Mouse (Mus musculus): ENCODE results near the gene Rps6kl1.

Gene Rps6kl1

DNA sequence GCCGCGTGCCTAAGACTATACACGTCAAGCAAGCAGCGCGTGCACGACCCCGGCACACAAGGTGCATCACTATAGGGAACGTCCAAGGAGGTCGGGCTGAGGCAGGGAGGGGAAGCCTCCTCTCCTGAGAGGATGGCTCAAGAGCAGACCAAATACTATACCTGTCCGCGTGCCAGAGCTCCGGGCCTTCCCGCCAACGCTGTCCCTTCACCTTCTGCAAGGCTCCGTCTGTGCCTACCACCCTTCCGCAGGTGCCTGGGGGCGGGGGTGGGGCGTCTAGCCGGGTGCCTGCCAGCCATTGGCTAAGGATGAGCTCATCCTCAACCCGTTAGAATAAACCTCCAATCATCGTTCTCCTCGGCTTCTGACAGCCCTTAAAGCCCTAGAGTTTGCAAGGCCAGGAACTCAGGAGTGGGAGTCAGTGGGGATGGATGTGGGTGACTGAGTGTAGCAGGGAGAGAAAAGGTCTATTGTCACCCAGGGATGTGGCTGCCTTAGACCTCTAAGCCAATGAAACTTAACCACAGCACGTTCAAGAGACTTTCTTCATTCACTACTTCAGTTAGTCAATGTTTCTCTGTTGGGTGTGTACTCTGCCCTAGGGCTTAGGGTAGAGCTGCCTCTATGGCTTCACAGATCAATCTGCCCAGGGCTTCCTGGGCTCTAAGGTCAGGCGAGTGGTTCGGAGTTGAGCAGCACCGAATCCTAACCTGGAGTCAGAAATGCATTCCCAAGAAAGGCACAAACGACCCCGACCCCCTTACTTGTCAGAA is at the start of gene Rps6kl1:
Gene Rps6kl1, minus strand, starts transcription at position 263 of the 773 bp plus-strand sequence.
- peak; percentile 45 to 76 for DNase-seq

DNA sequence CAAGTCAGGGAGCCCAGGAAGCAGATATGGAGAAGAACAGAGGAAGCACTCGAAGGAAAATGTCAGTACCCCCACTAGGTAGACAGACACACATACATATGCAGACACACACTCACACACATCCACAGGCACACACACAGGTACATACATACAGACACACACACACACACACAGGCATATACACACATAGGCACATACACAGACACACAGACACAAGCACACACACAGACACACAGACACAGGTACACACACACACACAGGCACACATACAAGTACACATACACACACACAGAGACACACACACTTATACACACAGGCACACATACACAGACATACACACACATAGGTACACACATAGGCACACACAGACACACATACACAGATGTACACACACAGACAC is 48.9 kb upstream of the Rps6kl1 start:
- no peak for DNase-seq

DNA sequence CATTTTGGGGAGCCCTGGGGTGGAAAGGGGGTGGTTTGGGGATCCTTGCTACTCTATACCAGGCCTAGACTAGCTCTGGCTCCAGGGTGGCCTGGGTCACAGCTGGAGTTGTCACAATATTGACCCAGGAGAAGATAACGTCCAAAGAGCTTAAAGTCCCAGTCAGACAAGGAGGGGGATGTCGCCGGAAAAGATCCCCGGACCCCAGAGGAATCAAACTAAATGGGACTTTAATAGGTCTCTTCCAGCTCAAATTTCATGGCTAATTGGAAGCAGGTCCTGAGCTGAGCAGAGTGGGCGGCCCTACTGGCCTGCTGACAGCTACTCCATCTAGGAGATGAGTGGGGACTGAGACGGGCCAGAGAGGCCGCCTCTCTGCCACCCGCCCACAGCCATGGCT is 46.9 kb upstream of the Rps6kl1 start:
- no peak for DNase-seq

DNA sequence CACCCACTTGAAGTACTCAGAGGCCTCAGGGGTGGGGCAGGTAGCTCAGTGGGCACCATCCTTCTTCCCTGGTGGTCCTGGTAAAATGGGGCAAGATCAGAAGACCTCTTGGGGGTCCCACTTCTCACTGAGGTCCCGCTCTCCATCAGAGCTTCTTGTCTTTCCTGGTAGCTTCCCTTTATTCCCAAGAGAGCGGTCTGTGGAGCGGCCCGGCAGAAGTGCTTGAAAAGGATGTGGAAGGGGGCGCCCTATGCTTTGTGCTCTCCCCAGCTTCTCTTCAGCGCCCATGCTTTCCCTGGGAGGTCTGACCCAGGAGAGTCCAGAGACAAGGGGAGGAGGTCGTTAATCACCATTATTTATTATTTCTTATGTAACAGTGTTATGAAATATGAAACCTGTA is 46.3 kb upstream of the Rps6kl1 start:
- DNase-seq, result no peak

DNA sequence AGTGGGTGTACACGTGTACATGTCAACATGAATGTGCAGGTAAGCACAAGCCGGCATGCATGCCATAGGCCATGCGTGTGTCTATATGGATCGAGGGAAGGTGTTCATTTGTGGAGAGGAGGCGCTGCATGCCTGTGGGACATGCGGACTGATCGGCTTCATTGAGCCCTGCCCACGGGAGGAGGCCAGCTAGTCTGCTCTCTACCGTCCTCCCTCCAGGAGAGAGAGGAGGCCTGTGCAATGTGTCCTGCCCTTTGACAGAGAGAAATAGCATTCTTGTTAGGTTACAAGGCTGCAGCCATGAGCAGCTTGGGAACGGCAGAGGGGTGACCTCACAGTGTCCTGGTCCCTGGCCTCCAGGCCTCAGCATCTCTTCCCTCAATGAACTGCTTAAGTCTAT is 45.1 kb upstream of the Rps6kl1 start:
- no peak for DNase-seq

DNA sequence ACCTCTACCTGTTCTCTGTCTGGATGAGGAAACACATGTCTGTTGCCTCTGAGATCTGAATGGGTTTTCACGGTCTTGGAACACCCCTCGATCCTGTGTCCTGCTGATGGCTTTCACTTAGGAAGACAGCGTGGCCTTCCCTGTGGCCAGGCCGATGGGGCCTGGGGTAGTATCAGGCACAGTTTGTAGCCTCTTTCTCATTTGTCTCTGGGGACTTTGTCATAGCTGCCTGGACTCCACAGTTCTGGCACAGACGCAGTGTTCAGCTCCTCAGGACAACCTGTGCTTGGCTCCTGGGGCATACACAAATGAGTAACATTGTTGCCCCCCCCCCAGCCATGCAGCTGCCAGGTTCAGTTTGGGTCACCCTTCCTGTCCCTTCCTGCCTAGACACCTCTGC is 44.0 kb upstream of the Rps6kl1 start:
- no peak for DNase-seq

DNA sequence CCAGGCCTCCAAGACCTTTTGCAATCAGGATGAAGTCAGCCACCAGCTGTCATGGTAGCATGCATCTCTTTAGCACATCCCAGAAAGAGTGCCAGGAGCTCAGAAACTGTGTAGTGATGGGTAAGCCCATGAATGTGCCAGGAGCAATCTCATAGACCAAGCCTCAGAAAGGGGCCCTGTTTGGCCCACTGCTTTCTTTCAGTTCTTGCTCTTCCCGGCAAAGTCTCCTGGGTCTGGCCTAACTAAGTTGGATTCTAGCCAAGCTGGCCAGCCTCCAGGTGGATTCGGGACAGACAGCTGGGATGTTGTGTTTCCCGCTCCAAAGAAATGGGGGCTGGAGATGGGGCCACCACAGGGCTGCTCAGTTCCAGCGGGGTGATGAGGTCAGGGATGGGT is 43.6 kb upstream of the Rps6kl1 start:
- peak; percentile 83 to 92 for DNase-seq

DNA sequence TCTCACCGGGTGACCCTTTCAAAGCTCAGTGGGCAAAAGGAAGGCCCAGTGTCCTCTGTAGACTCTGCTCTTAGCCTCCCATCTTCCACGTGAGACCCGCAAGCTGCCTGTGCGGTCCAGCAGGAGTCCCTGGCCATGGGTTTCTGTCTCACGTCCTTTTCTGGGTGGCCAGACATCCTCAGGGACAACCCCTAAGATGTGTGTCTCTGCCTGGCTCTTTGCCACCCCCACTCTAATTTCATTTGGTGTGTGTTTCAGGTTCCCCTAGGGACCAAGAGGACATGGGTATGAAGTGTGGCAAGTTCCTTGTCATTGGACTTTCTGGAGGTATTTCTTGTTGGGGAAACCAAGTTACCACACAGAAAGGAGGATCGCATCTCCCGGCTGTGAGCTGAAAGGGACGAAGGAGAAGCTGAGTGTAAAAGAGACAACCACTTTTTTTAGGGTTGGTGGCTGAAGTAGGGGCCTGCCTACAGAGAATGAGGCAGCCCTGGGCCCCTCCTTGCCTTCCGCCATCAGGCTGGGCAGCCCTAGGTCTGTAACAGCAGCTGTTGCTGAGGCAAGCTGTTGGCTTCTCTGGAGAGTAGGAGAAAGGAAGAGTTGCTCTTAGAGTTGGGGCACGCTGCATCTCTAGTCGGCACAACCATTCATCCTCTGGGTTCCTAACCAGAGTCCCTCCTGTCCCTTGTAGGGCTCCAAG is 43.0 kb upstream of the Rps6kl1 start:
- no peak for DNase-seq

DNA sequence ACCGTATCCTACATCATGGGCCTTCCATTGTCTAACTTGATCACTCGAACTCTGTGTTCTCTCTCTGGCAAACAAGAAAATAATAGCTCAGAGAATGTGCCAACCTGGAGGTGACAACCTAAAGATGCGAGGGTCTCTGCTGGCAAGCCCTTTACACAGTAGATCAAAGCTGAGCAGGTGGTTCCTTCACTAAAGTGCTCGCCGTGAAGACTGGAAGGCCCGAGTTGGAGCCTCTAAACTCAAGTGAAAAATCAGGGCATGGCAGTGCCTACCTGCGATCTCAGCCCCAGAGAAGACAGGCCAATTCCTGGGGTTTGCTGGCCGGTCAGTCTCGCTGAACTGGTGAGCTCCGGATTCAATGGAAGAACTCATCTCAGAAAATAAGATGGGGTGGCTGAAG is 42.1 kb upstream of the Rps6kl1 start:
- DNase-seq, result no peak

DNA sequence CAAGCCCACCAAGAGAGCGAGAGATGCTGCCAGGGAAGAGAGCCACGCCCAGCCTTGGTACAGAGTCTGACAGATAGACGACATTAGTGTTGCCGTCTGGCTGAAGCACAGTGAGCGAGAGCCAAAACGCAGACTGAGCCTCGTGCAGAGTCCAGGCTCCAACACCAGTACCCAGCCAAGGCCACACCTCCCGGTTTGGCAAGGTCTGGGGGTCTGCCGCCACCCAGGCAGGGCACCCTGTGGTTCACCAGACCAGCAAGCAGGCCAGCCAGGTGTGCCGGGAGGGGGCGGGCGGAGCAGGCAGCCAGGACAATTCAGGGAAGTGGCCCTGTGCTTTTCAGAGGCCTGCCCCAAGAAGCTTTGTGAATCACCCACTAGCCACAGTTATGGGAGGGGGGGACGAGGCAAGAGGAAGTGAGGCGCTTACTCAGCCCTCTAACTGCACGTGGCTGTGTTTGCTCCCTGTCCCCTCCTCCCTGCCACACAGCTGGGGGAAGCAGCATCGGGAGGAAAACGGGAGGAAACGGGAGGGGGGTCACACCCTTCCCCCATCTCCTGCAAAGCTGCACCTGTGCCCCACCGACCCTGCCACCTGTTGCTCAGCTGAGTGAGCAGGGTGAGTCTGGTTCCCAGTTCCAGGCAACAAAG is 41.5 kb upstream of the Rps6kl1 start:
- DNase-seq, result peak in 1 of 2 experiments; percentile 63

DNA sequence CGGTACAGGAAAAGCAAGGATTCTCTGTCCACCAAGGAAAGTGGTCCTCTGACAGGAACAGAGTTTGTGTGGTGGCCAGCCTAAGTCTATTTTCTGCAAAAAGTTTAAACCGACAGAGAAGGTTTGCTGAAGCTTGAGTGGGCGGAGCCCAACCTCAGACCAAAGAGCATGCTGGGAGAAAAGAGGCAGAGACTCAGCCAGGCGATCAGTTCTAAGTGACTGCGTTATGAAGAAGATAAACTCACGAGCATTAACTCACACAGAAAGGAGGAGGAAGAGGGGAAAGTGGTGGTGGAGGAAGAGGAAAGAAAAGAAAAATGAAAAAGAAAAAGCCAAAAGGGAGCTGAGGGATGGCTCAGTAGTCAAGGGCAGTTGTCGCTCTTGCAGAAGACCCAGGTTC is 39.2 kb upstream of the Rps6kl1 start:
- no peak for DNase-seq

DNA sequence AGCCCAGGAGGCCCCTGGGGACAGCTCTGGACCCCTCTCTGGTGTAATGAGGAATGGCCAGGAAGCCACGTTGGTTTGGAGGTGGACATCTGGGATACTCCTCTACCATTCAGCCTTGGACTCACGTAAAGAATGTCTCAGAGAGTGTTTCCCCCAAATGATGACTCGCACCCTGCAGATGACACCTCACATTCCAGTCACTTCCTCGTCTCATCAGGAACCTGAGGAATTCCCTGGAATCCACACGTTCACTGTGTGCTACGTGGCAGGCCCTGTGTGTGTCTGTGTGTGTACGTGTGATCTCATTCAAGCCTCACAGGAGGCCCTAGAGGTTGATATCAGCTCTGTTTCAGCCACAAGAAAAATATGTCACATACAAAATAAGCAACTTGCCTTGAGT is 35.3 kb upstream of the Rps6kl1 start:
- DNase-seq, result no peak

DNA sequence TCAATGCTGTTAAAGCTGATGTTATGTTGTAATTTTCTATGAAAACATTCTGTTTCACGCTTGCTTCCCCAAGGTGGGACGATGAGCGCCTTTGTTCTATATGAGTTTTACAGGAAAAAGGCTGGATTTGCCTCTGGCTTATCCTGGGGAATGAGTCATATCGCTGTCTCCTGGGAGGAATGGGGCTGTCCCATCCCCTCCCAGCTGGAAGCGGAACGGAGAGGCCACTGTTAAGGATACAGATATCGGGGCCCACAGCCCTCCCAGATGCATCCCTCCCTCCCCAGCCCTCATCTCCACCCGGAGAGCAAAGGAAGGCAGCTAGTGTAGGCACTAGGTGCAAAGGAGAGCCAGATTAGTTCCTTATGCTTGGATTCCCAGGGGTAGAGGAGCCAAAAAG is 34.7 kb upstream of the Rps6kl1 start:
- DNase-seq, result no peak

DNA sequence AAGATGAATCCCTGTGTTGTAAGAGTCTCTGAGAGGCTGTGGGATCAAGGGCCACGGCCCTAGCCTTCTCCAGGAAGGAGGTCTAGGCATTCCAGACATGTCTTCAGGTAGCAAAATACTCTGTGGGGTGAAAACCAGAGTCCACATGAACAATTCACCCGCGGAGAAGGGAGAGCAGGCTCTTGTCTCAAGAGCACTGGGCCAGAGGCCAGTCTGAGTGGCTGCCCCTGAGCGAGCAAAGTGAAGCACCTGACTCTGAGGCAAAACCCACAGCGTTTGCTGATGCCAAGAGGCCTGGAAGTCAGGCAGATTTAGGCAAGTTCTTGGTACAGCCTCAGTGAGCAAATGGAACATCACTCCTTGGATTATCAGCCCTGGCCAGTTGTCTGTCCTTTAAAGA is 33.1 kb upstream of the Rps6kl1 start:
- DNase-seq, result peak; percentile 16 to 52

DNA sequence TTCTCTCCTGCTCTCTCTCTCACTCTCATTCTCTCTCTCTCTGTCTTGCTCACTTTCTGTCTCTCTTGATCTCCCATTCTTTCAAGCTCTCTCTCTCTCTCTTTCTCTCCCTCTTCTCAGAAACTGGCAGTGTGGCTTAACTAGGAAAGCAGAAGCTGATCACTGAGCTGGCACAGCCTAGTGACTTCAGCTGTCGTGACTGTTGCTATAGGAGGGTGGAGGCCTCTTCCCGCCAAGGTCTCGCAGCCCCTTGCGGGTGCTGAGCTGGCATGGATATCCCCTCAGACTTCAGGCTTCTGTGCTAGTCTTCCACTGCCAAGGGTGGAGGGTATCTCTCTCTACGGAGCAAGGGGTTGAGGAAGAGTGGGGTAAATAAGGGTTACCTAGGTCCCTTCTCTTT is 31.8 kb upstream of the Rps6kl1 start:
- DNase-seq, result no peak

DNA sequence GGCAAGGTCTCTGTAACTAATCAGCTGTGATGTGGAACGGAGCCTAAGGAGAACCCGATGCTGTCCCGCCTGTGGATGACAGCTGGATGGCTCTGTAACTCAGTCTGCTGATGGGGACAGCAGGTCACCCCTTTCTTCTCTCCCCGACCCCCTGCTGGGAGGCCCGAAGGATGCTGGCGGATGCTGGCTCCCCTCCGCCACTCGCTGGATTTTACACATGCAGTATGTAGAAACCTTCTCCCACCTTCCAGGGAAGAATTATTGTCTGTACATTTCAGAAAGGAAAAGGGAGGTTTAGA is 31.2 kb upstream of the Rps6kl1 start:
- peak in 1 of 2 experiments; percentile 13 for DNase-seq

DNA sequence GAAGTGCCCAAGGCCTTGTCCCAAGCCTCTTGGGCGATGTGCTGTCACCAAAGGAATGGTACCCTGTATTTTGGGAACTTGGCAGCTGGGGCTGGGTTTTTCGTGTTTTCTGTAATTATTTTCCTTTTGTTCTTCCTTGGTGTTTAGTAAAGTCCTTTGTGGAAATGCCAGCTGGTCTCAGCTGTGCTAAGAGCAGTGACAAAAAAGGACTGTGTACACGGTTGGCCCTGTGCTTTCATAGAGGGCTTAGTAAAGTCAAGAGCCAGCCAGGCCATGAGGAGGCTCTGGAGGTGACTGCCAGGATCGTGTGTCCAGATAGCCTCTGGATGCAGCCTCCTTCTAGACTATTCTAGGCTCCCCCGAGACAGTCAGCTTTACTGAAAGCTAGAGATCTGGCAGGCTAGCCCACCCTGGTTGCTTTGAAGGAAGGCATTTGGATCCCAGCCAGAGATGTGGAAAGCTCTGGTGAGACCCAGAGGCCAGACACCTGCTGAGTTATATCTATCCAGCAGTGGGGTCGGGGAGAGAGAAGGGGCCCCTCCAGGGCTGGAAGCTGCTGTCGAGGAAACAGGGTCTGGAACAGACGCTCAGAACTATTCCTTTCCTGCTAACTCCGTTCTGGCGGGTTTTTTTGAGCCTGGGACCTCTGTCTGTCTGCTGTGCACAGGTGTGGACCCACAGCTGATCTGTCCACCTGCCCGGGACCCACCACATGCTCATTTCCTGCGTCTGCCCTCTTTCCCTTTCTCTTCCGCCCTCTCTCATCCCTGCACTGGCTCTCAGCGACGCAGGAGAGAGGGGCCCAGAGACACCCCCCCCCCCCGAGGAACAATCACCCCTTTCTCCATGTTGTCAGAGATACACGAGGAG is 30.6 kb upstream of the Rps6kl1 start:
- no peak for DNase-seq

DNA sequence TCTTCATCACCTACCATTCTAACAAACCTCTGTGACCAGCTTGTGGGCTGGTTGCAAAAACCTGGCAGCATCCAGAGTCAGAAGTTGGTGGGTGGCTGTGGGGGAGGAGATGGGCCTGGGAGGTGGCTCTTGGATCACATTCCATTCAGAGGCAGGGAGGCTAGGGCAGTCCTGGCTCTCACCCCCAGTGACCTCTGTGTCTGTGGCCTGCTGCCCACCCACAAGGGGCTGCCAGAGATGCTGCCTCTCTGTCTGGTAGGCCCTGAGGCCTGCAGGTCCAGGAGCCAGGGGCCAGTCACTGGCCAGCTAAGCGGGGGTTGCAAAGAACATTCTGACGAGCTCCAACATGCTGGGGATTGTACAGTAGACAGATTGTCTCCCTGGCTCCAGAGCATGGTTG is 27.2 kb upstream of the Rps6kl1 start:
- no peak for DNase-seq

DNA sequence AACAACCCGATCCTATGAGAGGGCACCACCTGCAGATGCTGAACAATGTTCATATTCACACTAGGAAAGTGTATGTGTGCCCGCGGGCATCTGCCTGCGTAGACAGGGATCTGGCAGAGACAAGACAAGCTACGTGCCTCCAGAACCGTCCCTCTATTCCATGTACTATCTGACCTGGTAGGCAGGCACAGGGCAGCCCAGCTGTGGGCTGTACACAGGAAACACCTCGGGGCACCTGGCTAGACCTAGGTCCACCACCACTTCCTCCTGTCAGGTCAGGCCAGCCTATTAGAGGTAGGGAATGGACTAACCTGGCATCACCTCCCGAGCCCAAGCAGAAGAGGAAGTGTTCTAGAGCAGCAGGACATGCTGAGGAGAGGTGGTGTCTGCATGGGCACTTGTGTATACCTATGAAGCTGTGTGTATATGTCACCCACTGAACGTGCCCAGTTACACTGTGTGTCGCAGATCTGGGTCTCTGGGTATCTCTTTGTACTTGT is 26.7 kb upstream of the Rps6kl1 start, which contains the start of gene Pgf:
Gene Pgf, minus strand, starts transcription at position 51 of the 500 bp plus-strand sequence.
- DNase-seq, result no peak

DNA sequence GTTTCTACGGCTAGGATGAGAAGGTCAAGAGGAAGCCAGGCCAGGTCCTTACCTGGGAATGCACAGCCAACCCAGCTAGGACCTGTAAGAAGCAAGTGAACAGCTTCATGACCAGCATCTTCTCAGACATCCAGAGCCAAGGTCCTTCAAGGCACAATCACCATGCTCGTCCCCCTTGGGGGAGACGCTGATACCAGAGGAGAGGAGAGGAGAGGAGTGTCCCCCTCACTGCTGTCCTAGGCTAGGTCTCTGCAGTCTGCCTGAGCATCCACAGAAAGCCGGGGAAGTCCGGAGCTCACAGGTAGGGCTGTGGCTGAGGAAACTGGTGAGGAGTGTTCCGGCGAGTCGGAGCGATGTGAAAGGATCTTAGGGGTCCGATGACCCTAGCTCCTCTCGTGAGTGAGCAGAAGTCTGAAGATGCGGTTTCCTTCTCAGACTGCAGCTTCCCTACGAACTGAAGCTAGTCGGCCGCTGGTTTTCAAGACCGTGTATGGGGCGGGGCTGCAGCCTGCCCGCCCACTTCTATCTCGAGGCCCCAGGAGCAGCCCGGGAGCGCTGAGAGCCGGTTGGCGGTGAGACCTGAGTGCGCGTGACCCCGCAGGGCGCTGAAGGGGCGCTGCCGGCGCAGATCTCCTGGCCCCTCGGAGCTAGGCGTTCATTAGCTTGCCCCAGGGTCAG is 25.9 kb upstream of the Rps6kl1 start:
- peak; percentile 39 to 66 for DNase-seq

DNA sequence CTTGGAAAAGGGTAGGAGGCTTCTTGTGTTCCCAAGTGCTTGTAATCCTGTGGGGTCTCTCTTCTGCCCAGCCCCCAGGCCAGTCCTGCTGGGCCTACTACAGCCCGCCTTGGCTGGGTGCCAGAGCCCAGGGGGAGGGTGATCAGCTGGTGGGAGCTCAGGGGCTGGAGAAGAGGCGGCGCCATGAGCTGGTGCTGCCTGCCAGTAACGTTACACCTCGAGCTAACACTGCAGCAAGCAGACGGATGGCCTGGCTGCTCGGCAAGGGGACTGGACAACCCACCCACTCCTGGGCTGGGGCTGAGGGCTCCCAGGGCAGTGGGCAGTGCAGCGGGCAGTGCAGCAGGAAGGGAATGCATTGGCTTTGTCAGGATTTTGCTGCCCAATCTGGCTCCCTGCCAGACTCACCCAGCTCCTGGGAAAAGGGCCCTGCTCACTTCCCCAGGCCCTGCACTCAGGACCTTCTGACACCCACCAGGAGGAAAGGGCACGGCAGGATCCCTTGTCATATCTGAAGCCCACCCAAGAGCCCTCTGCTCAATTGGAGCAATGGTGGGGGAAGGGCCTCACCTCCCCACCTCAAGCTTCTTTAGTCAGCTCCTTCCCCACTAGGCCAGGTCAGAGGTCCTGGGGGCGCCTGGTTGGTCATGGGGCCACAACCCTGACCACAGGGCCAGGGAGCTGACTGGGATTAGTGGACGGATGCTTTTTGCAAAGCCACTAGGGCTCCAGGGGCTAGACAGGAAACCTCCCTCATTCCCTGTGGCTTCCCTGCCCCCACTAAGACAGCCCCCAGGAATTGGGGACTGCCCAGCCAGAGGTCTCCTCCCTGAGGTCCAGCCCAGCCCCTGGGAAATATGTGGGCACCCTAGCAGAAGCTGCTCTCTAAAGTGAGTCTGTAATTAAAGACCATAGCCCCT is 25.1 kb upstream of the Rps6kl1 start:
- peak in 1 of 2 experiments; percentile 28 for DNase-seq
